Mouse (Mus musculus) adrenal gland, postnatal 25 days (tissue): ENCODE results near the gene Hmgcr. TPM values are rescaled to one million over a fixed set of nuclear protein-coding genes. Genes with fewer than 3 reads are reported as not detected.
"Not testable (repeated sequence)": the region's sequence is repeated elsewhere in the genome, so short reads cannot be mapped to it uniquely, and the experiment has no call there.

ENCODE experiments used
- DNase-seq: peaks from one replicate; pipeline ENCODE4 v3.0.0; 2021; ENCODE audit warnings: mixed read lengths
- total RNA-seq: library from RNA; stranded (reverse); gene quantifications from 2 replicates; pipeline ENCODE4 v1.2.3, GENCODE M21; 2021

Hmgcr gene
- total RNA-seq, 1 experiment from 2014 or later = 218 TPM

DNA sequence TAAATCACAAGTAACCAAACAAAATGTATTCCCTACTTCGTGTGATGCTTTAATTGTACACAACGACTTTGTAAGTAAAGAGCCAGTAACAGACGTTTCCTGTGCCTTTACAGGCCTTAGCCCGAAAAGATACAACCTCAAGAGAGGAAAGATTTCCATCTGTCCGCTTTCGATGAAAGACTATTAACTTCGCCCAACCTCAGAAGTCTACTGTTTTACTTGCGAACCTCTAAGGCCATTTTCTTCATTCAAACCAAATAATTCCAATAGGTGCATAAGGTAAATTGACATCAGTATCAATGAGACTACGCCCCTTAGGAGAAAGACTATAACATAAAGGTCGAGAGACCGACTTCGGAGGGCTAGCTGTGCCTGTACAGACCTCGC is 724 bp downstream of the Hmgcr start:
- DNase-seq = no peak

DNA sequence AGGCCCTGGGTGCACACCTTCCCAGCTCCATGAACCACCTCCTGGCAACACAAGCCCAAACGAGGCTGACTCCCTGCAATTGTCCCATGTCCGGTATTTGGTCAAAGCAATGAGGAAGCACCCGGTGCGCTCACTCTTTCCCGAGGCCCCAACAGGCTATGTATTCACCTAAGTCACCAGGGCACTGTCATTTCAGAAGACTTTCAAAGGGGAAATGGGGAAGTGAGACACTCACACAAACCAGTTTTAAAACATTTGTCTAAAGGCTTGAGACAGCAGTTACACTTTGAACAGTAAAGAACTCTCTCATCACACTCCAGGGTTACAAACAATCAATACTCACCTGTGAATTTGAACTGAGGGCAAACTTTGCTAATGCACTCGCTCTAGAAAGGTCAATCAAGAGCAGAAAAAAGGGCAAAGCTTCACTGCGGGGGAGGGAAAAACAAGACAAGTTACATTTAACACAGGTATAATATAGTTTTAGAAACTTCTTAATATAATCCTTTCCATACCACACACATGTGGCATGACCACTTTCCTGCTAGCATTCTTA is 6.2 kb downstream of the Hmgcr start:
- no peak for DNase-seq

DNA sequence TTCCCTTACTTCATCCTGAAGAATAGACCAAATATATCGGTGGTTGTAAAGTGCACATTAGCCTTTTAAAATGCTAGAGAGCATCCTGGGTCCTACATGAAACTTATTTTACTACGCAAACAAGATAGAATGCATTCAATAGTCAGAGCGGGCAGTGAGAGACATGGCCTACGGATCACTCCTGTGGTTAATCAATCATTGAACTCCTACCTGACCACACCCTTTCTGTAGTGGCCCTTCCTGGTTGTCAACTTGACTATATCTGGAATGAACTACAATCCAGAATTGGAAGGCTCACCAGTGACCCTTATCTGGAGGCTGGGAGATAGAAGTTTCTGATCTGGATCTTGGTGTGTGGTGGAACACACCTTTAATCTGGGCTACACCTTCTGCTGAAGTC is 7.6 kb downstream of the Hmgcr start:
- not testable (repeated sequence) for DNase-seq

DNA sequence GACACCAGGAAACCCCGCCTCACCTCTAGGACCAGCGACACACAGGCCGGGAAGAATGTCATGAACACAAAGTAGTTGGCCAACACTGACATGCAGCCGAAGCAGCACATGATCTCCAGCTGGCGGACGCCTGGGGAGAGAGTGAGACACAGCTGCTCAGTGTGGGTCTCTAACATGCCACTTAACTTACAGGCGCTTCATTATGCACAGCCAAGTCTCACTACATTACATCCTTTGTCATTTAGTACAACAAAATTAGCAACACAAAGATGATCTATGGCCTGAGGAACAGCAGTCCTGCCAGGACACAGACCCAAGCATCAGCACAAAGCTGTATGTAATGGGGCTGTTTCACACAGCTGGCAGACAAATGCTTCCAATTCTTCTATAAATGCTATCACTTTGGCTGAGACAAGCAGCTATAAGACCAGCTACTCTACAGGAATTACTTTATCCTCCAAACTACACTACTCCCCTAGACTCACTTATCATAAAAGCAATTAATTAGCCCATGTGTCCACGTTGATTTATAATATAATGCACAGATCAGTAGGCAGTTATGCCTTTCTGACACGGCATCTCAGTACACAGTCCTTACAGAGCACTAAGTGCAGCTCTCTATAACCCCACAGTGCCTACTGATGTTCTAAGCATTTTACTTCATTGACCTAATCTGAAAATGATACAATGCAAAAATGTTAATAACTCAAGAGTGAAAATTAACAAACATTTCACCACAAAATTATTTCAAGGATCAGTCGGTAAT is 10.5 kb downstream of the Hmgcr start:
- no peak for DNase-seq

DNA sequence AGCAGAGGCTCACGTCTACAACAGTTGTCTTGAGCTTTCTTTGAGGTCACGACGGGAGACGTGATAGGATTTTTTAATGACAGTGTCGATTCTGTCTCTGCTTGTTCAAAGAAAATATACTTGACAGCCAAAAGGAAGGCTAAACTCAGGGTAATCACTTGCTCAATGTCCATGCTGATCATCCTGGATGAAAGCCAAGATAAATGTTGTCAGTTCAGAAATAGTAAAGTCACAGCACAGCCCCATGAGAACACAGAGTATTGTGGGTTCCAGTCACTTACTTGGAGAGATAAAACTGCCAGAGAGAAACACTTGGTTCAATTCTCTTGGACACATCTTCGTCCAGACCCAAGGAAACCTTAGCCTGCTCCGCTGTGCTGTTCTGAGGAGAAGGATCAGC is 11.8 kb downstream of the Hmgcr start:
- DNase-seq = no peak

DNA sequence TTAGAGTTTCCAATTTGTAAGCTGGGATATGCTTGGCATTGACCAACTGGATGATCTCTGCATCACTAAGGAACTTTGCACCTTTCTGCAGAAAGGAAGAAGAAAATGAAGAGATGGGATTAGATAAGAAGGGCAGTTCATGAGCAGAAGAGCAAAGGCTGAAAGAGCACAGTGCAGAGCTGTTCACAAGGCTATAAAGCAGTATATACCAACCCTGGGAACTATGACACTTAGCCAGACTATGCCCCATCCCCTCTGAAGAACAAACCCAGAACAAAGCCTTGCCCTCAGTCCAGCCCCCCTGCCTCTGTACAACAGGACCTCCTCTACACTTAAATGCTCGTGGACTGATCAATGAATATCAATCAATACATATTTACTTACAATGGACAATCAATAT is 14.1 kb downstream of the Hmgcr start:
- no peak for DNase-seq

DNA sequence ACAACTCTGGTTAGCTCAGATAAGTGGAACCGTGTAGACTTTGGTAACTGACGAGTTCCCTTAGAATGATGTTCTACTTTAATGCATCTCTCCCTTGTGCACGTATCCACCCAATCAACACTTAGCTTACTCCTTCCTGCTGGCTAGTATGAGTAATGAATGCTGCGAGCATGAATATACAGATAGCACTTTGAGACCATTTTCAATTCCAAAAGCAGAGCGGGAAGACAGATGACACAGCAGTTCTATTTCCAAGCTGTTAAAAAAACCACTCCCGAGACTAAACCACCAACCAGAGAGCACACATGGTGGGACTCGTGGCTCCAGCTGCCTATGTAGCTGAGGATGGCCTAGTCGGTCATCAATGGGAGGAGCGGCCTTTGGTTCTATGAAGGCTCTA is 17.7 kb downstream of the Hmgcr start:
- no peak for DNase-seq

DNA sequence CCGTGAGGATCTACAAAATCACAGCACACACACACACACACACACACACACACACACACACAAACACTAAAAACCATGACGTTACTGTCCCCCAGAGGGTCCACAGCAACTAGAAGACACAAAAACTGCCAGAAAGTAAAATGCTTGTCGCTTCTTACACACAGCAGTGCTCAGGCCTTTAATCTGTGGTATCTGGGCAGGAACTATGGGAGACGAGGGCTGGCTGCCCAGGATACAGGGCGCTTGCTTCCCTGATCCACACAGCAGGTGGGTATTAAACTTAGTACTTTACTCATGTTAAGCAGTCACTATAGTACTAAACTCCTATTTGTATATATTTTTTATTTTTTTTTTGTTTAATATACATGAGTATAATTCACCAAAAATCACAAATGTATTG is 24.9 kb downstream of the Hmgcr start:
- DNase-seq = no peak

DNA sequence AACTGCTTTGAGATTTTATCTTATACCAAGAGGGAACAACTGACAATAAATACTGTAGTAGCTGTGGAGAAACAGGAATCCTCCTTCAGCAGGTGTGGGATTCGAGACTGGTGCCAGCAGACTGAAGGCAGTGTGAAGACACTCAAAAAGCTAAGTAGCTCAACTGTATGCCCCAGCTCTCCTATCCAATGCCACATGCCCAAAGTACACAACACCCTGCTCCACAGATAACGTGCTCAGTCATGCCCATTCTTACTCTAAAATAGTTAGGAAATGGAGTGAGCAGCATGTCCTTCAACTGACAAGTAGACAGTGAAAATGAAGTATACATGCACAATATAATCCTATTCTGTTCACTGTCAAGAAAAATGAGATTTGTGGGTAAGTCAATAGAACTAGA is 26.6 kb downstream of the Hmgcr start:
- no peak for DNase-seq

DNA sequence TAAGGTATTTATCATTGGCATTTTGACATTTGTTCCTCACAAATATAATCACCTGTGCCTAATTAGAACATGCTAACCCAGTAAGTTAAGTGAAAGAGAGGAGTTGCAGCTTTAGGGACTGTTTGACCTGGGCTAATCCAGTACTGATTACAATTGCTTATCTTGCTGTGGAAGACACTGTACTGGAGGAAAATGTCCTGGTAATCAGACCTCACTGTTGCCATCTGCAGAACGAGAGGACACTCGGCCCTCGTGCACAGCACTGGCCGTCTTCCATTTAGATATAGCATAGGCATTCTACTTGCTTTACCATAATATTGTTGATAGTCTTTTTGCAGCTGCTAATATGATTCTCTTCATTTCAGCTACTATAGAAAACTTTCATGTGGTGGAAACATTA is 40.3 kb downstream of the Hmgcr start:
- no peak for DNase-seq

DNA sequence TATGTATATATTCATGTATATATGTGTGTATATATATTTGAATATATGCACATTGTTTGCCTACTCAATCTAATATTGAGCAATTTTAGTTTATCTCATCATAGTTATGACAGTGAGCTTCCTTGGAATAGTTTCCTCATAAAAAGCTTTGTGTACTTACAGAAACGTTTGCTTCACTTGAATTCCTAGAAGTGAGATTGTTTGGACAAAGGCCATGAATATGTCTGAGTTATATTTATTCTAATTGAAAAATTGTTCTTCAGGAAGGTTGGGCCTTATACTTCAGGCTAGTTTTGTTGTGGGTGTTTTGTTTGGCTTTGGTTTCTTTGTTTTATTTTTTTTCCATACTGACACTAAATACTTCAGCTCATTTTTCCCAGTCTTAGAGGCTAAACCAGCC is 49.8 kb downstream of the Hmgcr start:
- DNase-seq = no peak

DNA sequence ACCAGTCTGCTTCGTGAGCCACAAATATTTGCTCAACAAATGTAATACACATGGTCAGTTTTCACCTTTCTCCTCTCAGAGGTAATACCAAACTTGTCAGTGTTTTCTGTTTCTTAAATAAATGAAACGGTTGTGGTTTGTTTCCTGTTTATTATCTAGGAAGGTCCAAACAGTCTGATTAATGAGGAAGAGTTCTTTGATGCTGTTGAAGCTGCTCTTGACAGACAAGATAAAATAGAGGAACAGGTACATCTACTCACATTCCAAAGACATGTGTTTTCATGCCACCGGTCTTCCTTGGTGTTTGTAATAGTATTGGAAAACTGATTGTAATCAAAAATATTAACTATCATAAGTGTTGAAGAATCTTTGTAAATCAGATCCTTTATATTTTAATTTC is 56.1 kb downstream of the Hmgcr start:
- no peak for DNase-seq

DNA sequence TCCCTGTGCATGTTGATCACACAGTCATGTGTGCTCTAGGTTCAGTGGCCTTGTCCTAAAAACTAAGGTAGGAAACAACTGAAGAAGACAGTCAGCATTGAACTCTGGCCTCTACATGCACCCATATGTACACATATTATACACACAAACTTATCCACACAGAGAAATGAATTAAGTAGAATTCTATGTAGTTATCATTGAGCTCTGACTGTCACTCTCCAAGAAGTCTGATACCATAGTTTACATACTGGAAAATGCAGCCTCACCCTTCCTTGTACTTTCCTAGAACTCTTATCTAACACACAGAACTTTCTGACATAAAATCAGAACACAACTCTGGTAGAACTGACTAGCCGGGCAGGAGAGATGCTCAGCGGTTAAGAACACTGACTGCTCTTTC is 66.5 kb downstream of the Hmgcr start:
- no peak for DNase-seq

DNA sequence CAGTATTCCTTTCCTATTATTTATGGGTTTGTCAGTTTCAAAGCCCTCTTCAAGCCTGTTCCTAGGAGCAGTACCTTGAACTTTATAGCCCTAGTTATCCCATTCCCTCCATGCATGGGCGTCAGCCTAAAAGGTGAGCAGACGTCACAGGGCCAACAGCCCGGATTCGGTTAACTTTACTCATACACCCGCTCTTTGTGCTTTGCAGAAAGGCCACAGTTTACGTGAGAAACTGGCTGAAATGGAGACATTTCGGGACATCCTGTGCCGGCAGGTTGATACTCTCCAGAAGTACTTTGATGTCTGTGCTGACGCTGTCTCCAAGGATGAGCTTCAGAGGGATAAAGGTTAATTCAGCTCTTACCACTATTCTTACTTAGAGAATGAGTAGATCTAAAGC is 71.6 kb downstream of the Hmgcr start:
- DNase-seq = no peak

Other genes starting within 250 kb of the Hmgcr start
- 0.95 and 1.2 TPM in 2 replicates for gene Ankdd1b, start 199.7 kb downstream of the Hmgcr start, total RNA-seq
- not detected in 2 replicates for gene Gm17622, start 180.2 kb downstream of the Hmgcr start, total RNA-seq
- gene Polk, start 128.4 kb downstream of the Hmgcr start, total RNA-seq = 44.5 and 44.9 TPM in 2 replicates
- gene Col4a3bp, start 128.3 kb downstream of the Hmgcr start, total RNA-seq = 124 and 126 TPM in 2 replicates
- gene Ankrd31, start 77.3 kb upstream of the Hmgcr start, total RNA-seq = not detected in 2 replicates